Mouse (Mus musculus) MEL (cell line): ENCODE data around the gene Nrbf2.

Experiments
- CTCF ChIP-seq, 3 experiments: IDR thresholded peaks in 2 of 3; conservative IDR thresholded peaks in 1 of 3; 2 replicates each; pipeline ENCODE4 v1.5.1; 2011 to 2012; ENCODE audit warnings: low read length in 3 of 3, low read depth in 2 of 3, mild to moderate bottlenecking in 2 of 3, improper control_type of control experiment in 1 of 3, inconsistent platforms in 1 of 3, mixed read lengths in 1 of 3, moderate library complexity in 1 of 3; ENCODE audit not compliant: control insufficient read depth in 1 of 3, insufficient read depth in 1 of 3, poor library complexity in 1 of 3, severe bottlenecking in 1 of 3
- EP300 ChIP-seq, 2 experiments: IDR thresholded peaks; 2 replicates each; pipeline ENCODE4 v1.6.1; 2011; ENCODE audit warnings: improper control_type of control experiment in 2 of 2, low read length in 2 of 2, low read depth in 1 of 2, mild to moderate bottlenecking in 1 of 2
- MAFK ChIP-seq: IDR thresholded peaks from 2 replicates; pipeline ENCODE4 v1.6.1; 2011; ENCODE audit warnings: low read depth, mild to moderate bottlenecking, low read length, improper control_type of control experiment, borderline replicate concordance
- MAX ChIP-seq: IDR thresholded peaks from 2 replicates; pipeline ENCODE4 v1.6.1; 2011; ENCODE audit warnings: low read length, improper control_type of control experiment
- MXI1 ChIP-seq: IDR thresholded peaks from 2 replicates; pipeline ENCODE4 v1.6.1; 2011; ENCODE audit warnings: mild to moderate bottlenecking, low read depth, low read length, improper control_type of control experiment
- POLR2A ChIP-seq, 2 experiments: IDR thresholded peaks; 2 replicates each; pipeline ENCODE4 v1.6.1; 2011 to 2012; ENCODE audit warnings: low read length in 2 of 2, mild to moderate bottlenecking in 2 of 2, control low read depth in 1 of 2, improper control_type of control experiment in 1 of 2, low read depth in 1 of 2, moderate library complexity in 1 of 2; ENCODE audit not compliant: control insufficient read depth in 1 of 2, insufficient read depth in 1 of 2, poor library complexity in 1 of 2
- POLR2AphosphoS2 ChIP-seq: IDR thresholded peaks from 2 replicates; pipeline ENCODE4 v1.6.1; 2011; ENCODE audit warnings: low read length, improper control_type of control experiment
- ZC3H11A ChIP-seq: IDR thresholded peaks from 2 replicates; pipeline ENCODE4 v1.6.1; 2012; ENCODE audit warnings: low read depth, mild to moderate bottlenecking, inconsistent platforms, low read length, improper control_type of control experiment
- ZMIZ1 ChIP-seq: IDR thresholded peaks from 2 replicates; pipeline ENCODE4 v1.6.1; 2012; ENCODE audit warnings: low read depth, mild to moderate bottlenecking, inconsistent platforms, low read length, improper control_type of control experiment, moderate library complexity

GRCm38 (mm10) chr10:67283516-67283915, 1.6 kb downstream of the Nrbf2 start:
- TF ChIP-seq POLR2A (IDR thresholded peaks at IDR 0.05; ENCODE audit: control insufficient read depth in 1 of 2, insufficient read depth in 1 of 2, low read depth in 1 of 2, low read length in 2 of 2, poor library complexity in 1 of 2): no peak
- no peak for TF ChIP-seq MAX
- no peak for TF ChIP-seq ZC3H11A
- TF ChIP-seq MAFK: no peak
- TF ChIP-seq POLR2AphosphoS2: no peak
- no peak for TF ChIP-seq CTCF (IDR thresholded peaks at IDR 0.05 in 2 of 3, conservative IDR thresholded peaks at IDR 0.05 in 1 of 3; ENCODE audit: control insufficient read depth in 1 of 3, insufficient read depth in 1 of 3, low read depth in 2 of 3, low read length in 3 of 3, poor library complexity in 1 of 3, severe bottlenecking in 1 of 3)
- TF ChIP-seq EP300 (IDR thresholded peaks at IDR 0.05; ENCODE audit: low read depth in 1 of 2, low read length in 2 of 2): no peak
- no peak for TF ChIP-seq MXI1
- no peak for TF ChIP-seq ZMIZ1
